In genomic region chr2:163951770-163952169, GRCm38 (mm10) we compare ENCODE assay signal across 9 mouse cellular contexts. TPM values are rescaled to one million over a fixed set of nuclear protein-coding genes. Genes with fewer than 3 reads are reported as not detected.
DNase-seq lines count a peak whose midpoint lies in the region; ATAC-seq and TF ChIP-seq lines count a peak whose summit lies in the region.
"Had no signal": no experiment of that assay in that cellular context is flagged by ENCODE, and none has a peak within 500 bp of the region (broad histone marks: within the 10 kb centered on the region; RNA-seq: fewer than 3 reads in every experiment).

No protein-coding gene starts in this region.

- H3K4me3 ChIP-seq in kidney, adult 2 months (ENCODE audit: insufficient read depth, low read depth, low read length), result no peak overlapping the region
- no peak overlapping the region for H3K4me3 ChIP-seq in limb, embryonic 10.5 days
- H3K4me3 ChIP-seq: heart, embryonic 13.5 days had no signal

- no peak for TF ChIP-seq POLR2A in kidney, adult 2 months (IDR thresholded peaks at IDR 0.05; ENCODE audit: low read depth, low read length)

- H3K27ac ChIP-seq in kidney, adult 2 months (ENCODE audit: insufficient read depth, low read depth, low read length), result no peak overlapping the region
- H3K27ac ChIP-seq in limb, embryonic 10.5 days, result no peak overlapping the region
- H3K27ac ChIP-seq: heart, embryonic 13.5 days had no signal

- no peaks in the 10 kb centered on the region for H3K36me3 ChIP-seq in kidney, adult 2 months (ENCODE audit: control insufficient read depth, insufficient read depth, low read length)
- H3K36me3 ChIP-seq in limb, embryonic 10.5 days, result no peaks in the 10 kb centered on the region
- H3K36me3 ChIP-seq: heart, embryonic 13.5 days had no signal

- H3K27me3 ChIP-seq in kidney, adult 2 months (replicated peaks; ENCODE audit: control insufficient read depth, insufficient read depth, low read length), result no peaks in the 10 kb centered on the region
- H3K27me3 ChIP-seq in limb, embryonic 10.5 days (ENCODE audit: low read depth, poor library complexity, severe bottlenecking), result peaks cover 81% of the 10 kb centered on the region

- H3K4me1 ChIP-seq in kidney, adult 2 months (ENCODE audit: control insufficient read depth, insufficient read depth, low read length), result no peaks in the 10 kb centered on the region
- H3K4me1 ChIP-seq in limb, embryonic 10.5 days, result peaks cover 13% of the 10 kb centered on the region

- peak; percentile 90 for TF ChIP-seq CTCF in kidney, adult 2 months (conservative IDR thresholded peaks at IDR 0.05; ENCODE audit: insufficient read depth, insufficient read length, low read depth, low read length)

- no peaks in the 10 kb centered on the region for H3K9me3 ChIP-seq in limb, embryonic 10.5 days (replicated peaks)
- H3K9me3 ChIP-seq: heart, embryonic 13.5 days had no signal

- peak; percentile 34 to 52 for DNase-seq in B cell, adult 2 months
- peak; percentile 14 for DNase-seq in MEL-GATA-1-ER (ENCODE audit: extremely low read depth, low read depth)
- peak; percentile 79 for DNase-seq in cerebellum, adult 8-10 months
- DNase-seq in frontal cortex, postnatal 36 days (ENCODE audit: low spot score in 2 of 2), result peak; percentile 68 to 79
- peak; percentile 71 for DNase-seq in kidney, adult 2 months
- peak; percentile 50 for DNase-seq in limb, embryonic 10.5 days (ENCODE audit: low spot score)
- DNase-seq in natural killer cell, adult 2 months (ENCODE audit: low spot score in 2 of 2), result peak; percentile 9 to 24

- ATAC-seq in inflammation-experienced regulatory T-cells, adult 6 months, result no peak

- WGBS in kidney, adult 2 months, result 22% methylated on average over 4 of the region's 4 CpGs
- WGBS in limb, embryonic 10.5 days, result 26% methylated on average over 4 of the region's 4 CpGs

RNA-seq across cellular contexts. Expression of gene Rims4, which starts 33.3 kb away (rescaled TPM):
- polyA plus RNA-seq in kidney, adult 2 months (2012; rRNA removed), result 0.08 and 0.22 TPM in 2 replicates
- polyA plus RNA-seq in limb, embryonic 10.5 days (2016; fragmentation: Nextera tagmentation; extraction: Ambion mirVana), result 0.06 and 0.24 TPM in 2 replicates
- not detected for polyA plus RNA-seq in inflammation-experienced regulatory T-cells, adult 6 months (2017; shearing (Covaris generic))

RNA-seq across cellular contexts. Expression of gene Ywhab, which starts 43.0 kb away (rescaled TPM):
- 46.7 and 63.9 TPM in 2 replicates for polyA plus RNA-seq in kidney, adult 2 months (2012; rRNA removed)
- 307 and 327 TPM in 2 replicates for polyA plus RNA-seq in limb, embryonic 10.5 days (2016; fragmentation: Nextera tagmentation; extraction: Ambion mirVana)
- 100 to 1,000 TPM in 1 of 3 experiments, 10 to 100 TPM in 2; 60.0 to 106 (median 82.2) TPM for polyA plus RNA-seq in inflammation-experienced regulatory T-cells, adult 6 months (2017; shearing (Covaris generic))

Comparison
In these comparisons a context has a peak if more than half of its experiments do, and no peak if none do; other contexts are left out.
1. DNase-seq: peak in every context shown above with its lines; median percentile 79 in cerebellum, adult 8-10 months; 74 in frontal cortex, postnatal 36 days; 71 in kidney, adult 2 months; 50 in limb, embryonic 10.5 days; 43 in B cell, adult 2 months; 16 in natural killer cell, adult 2 months; 14 in MEL-GATA-1-ER.